Mouse (Mus musculus) hindbrain, embryonic 15.5 days (tissue): ENCODE measurements around the gene Ap5b1. TPM values are rescaled to one million over a fixed set of nuclear protein-coding genes. Genes with fewer than 3 reads are reported as not detected.

Experiments used
- ATAC-seq: fragments of 200-750 bp; cut with Nextera tagmentation; 2 replicates; pipeline ENCODE4 v1.8.0; 2017; ENCODE audit warnings: low read depth, moderate number of reproducible peaks, moderate TSS enrichment; ENCODE audit not compliant: low FRiP score
- H3K27ac ChIP-seq: fragments of 300-500 bp; sonication (generic); replicated peaks from 2 replicates; pipeline ENCODE4 v1.5.1; 2015; ENCODE audit warnings: mild to moderate bottlenecking, inconsistent platforms
- H3K27me3 ChIP-seq: fragments of 300-500 bp; sonication (generic); 2 replicates; pipeline ENCODE4 v1.6.1; 2015; ENCODE audit warnings: control low read depth, inconsistent platforms
- H3K36me3 ChIP-seq: fragments of 300-500 bp; sonication (generic); 2 replicates; pipeline ENCODE4 v1.6.1; 2015; ENCODE audit warnings: control low read depth, inconsistent platforms
- H3K4me1 ChIP-seq: fragments of 300-500 bp; sonication (generic); replicated peaks from 2 replicates; pipeline ENCODE4 v1.6.1; 2015; ENCODE audit warnings: control low read depth, inconsistent platforms
- H3K4me2 ChIP-seq: fragments of 300-500 bp; sonication (generic); 2 replicates; pipeline ENCODE4 v1.6.1; 2015; ENCODE audit warnings: moderate library complexity, mild to moderate bottlenecking, inconsistent platforms
- H3K4me3 ChIP-seq: fragments of 300-500 bp; sonication (generic); 2 replicates; pipeline ENCODE4 v1.5.1; 2015; ENCODE audit warnings: mild to moderate bottlenecking, inconsistent platforms
- H3K9ac ChIP-seq: fragments of 300-500 bp; sonication (generic); 2 replicates; pipeline ENCODE4 v1.6.1; 2015; ENCODE audit warnings: inconsistent platforms
- H3K9me3 ChIP-seq: fragments of 300-500 bp; sonication (generic); 2 replicates; pipeline ENCODE4 v1.6.1; 2016; ENCODE audit warnings: control low read depth, inconsistent platforms
- WGBS: fragments of 180-500 bp; shearing (Covaris S2); methylation state at CpG from one replicate; pipeline ENCODE4 v1.1.7; 2015; 5-methylcytosine and 5-hydroxymethylcytosine counted together
- polyA plus RNA-seq: library from polyadenylated mRNA; unstranded; fragments of >200 nt; fragmentation: Nextera tagmentation; extraction: Ambion mirVana; gene quantifications from 2 replicates; pipeline ENCODE4 v1.2.1, GENCODE M21; 2015

Ap5b1 gene
- polyA plus RNA-seq, 1 experiment from 2014 or later = 3.7 TPM

GRCm38 (mm10) chr19:5601752-5602541 is 34.1 kb downstream of the Ap5b1 start, which contains the start of gene Rnaseh2c:
Gene Rnaseh2c (plus strand): TSS chr19:5601873.
- no peaks in the 10 kb centered on the region for H3K27me3 ChIP-seq
- peak within 1 kb of the TSS; percentile 66 for H3K4me3 ChIP-seq
- peak; percentile 91 for ATAC-seq
- WGBS = under 1% methylated on average over 64 of the region's 64 CpGs
- peak within 1 kb of the TSS; percentile 84 for H3K27ac ChIP-seq
- H3K9ac ChIP-seq = peak within 1 kb of the TSS; percentile 68
- H3K4me1 ChIP-seq = peaks cover 29% of the 10 kb centered on the region
- peaks cover 39% of the 10 kb centered on the region for H3K36me3 ChIP-seq
- no peaks in the 10 kb centered on the region for H3K9me3 ChIP-seq
- peak within 1 kb of the TSS; percentile 95 for H3K4me2 ChIP-seq

GRCm38 (mm10) chr19:5603664-5604063 is 35.8 kb downstream of the Ap5b1 start:
- 92% methylated on average over 7 of the region's 7 CpGs for WGBS
- no peak overlapping the region for H3K9ac ChIP-seq
- H3K4me1 ChIP-seq = peaks cover 38% of the 10 kb centered on the region
- no peak overlapping the region for H3K27ac ChIP-seq
- H3K27me3 ChIP-seq = no peaks in the 10 kb centered on the region
- H3K4me2 ChIP-seq = no peak overlapping the region
- no peak overlapping the region for H3K4me3 ChIP-seq
- H3K9me3 ChIP-seq = no peaks in the 10 kb centered on the region
- no peak for ATAC-seq
- H3K36me3 ChIP-seq = peaks cover 52% of the 10 kb centered on the region

- H3K4me2 ChIP-seq = no peak overlapping the region
- H3K27ac ChIP-seq = no peak overlapping the region
- no peak overlapping the region for H3K4me3 ChIP-seq
- H3K4me1 ChIP-seq = peaks cover 45% of the 10 kb centered on the region
- peaks cover 52% of the 10 kb centered on the region for H3K36me3 ChIP-seq
- no peak overlapping the region for H3K9ac ChIP-seq
- no peaks in the 10 kb centered on the region for H3K27me3 ChIP-seq
- no peak for ATAC-seq
- WGBS = 91% methylated on average over 7 of the region's 7 CpGs
- no peaks in the 10 kb centered on the region for H3K9me3 ChIP-seq
These were observed 37.3 kb downstream of the Ap5b1 start for GRCm38 (mm10) chr19:5605126-5605525.

- WGBS = 88% methylated on average over 8 of the region's 8 CpGs
- Histone ChIP-seq H3K9me3 (no peaks in the 10 kb centered on the region), H3K4me2 (no peak overlapping the region), H3K9ac (no peak overlapping the region), H3K4me1 (peaks cover 52% of the 10 kb centered on the region), H3K27ac (no peak overlapping the region), H3K36me3 (peaks cover 52% of the 10 kb centered on the region), H3K4me3 (no peak overlapping the region), H3K27me3 (no peaks in the 10 kb centered on the region)
- ATAC-seq = no peak
These were observed 38.4 kb downstream of the Ap5b1 start for GRCm38 (mm10) chr19:5606196-5606595.

GRCm38 (mm10) chr19:5607705-5608410 is 40.0 kb downstream of the Ap5b1 start:
- 95% methylated on average over 26 of the region's 26 CpGs for WGBS
- no peak overlapping the region for H3K27ac ChIP-seq
- no peak overlapping the region for H3K4me3 ChIP-seq
- no peak overlapping the region for H3K9ac ChIP-seq
- H3K4me2 ChIP-seq = peak overlapping the region; percentile 72; the same call in 1 of the 2 replicates
- no peak for ATAC-seq
- no peaks in the 10 kb centered on the region for H3K9me3 ChIP-seq
- peaks cover 38% of the 10 kb centered on the region for H3K4me1 ChIP-seq
- peaks cover 52% of the 10 kb centered on the region for H3K36me3 ChIP-seq
- no peaks in the 10 kb centered on the region for H3K27me3 ChIP-seq

- peak overlapping the region; percentile 72 for H3K4me2 ChIP-seq
- no peak for ATAC-seq
- H3K27ac ChIP-seq = peak overlapping the region; percentile 99
- H3K9me3 ChIP-seq = no peaks in the 10 kb centered on the region
- peaks cover 45% of the 10 kb centered on the region for H3K36me3 ChIP-seq
- peak overlapping the region; percentile 74 for H3K4me3 ChIP-seq
- peak overlapping the region; percentile 86 for H3K9ac ChIP-seq
- 96% methylated on average over 13 of the region's 13 CpGs for WGBS
- H3K27me3 ChIP-seq = no peaks in the 10 kb centered on the region
- H3K4me1 ChIP-seq = peaks cover 30% of the 10 kb centered on the region
These were observed 40.9 kb downstream of the Ap5b1 start for GRCm38 (mm10) chr19:5608707-5609106.

- H3K27me3 ChIP-seq = no peaks in the 10 kb centered on the region
- peak overlapping the region; percentile 74 for H3K4me3 ChIP-seq
- H3K4me1 ChIP-seq = peaks cover 25% of the 10 kb centered on the region
- ATAC-seq = no peak
- H3K36me3 ChIP-seq = peaks cover 41% of the 10 kb centered on the region
- no peaks in the 10 kb centered on the region for H3K9me3 ChIP-seq
- H3K9ac ChIP-seq = peak overlapping the region; percentile 86
- peak overlapping the region; percentile 99 for H3K27ac ChIP-seq
- WGBS = 55% methylated on average over 10 of the region's 10 CpGs
- peak overlapping the region; percentile 72 for H3K4me2 ChIP-seq
These were observed 41.3 kb downstream of the Ap5b1 start for GRCm38 (mm10) chr19:5609171-5609546.

GRCm38 (mm10) chr19:5609547-5610404 is 42.0 kb downstream of the Ap5b1 start, which contains the start of gene Kat5:
Gene Kat5 (minus strand): TSS chr19:5610237.
- Histone ChIP-seq H3K27me3 (no peaks in the 10 kb centered on the region), H3K36me3 (peaks cover 34% of the 10 kb centered on the region), H3K9me3 (no peaks in the 10 kb centered on the region), H3K4me2 (peak within 1 kb of the TSS; percentile 72), H3K9ac (peak within 1 kb of the TSS; percentile 86), H3K4me1 (peaks cover 24% of the 10 kb centered on the region), H3K4me3 (peak within 1 kb of the TSS; percentile 74), H3K27ac (peak within 1 kb of the TSS; percentile 99)
- WGBS = under 1% methylated on average over 54 of the region's 55 CpGs
- ATAC-seq = peak; percentile 95

- WGBS = 97% methylated on average over 1 of the region's 1 CpGs
- Histone ChIP-seq H3K27ac (no peak overlapping the region), H3K9me3 (no peaks in the 10 kb centered on the region), H3K4me1 (peaks cover 24% of the 10 kb centered on the region), H3K27me3 (no peaks in the 10 kb centered on the region), H3K4me2 (no peak overlapping the region), H3K9ac (no peak overlapping the region), H3K36me3 (peaks cover 13% of the 10 kb centered on the region), H3K4me3 (no peak overlapping the region)
- ATAC-seq = no peak
These were observed 44.1 kb downstream of the Ap5b1 start for GRCm38 (mm10) chr19:5611973-5612372.

GRCm38 (mm10) chr19:5612762-5613411 is 45.1 kb downstream of the Ap5b1 start:
- Histone ChIP-seq H3K4me3 (no peak overlapping the region), H3K27ac (no peak overlapping the region), H3K9me3 (no peaks in the 10 kb centered on the region), H3K4me2 (no peak overlapping the region), H3K36me3 (peaks cover 4% of the 10 kb centered on the region), H3K9ac (no peak overlapping the region), H3K4me1 (peaks cover 24% of the 10 kb centered on the region), H3K27me3 (no peaks in the 10 kb centered on the region)
- 76% methylated on average over 3 of the region's 3 CpGs for WGBS
- no peak for ATAC-seq

GRCm38 (mm10) chr19:5614953-5615352 is 47.1 kb downstream of the Ap5b1 start:
- no peak for ATAC-seq
- no peak overlapping the region for H3K27ac ChIP-seq
- no peaks in the 10 kb centered on the region for H3K36me3 ChIP-seq
- no peak overlapping the region for H3K9ac ChIP-seq
- no peak overlapping the region for H3K4me3 ChIP-seq
- no peaks in the 10 kb centered on the region for H3K9me3 ChIP-seq
- H3K27me3 ChIP-seq = no peaks in the 10 kb centered on the region
- 69% methylated on average over 2 of the region's 2 CpGs for WGBS
- peaks cover 9% of the 10 kb centered on the region for H3K4me1 ChIP-seq
- no peak overlapping the region for H3K4me2 ChIP-seq
